Mouse (Mus musculus) retina, embryonic 14.5 days (tissue): ENCODE data around the gene Prn.

Experiments
- DNase-seq: peaks from one replicate; pipeline ENCODE4 v3.0.0-alpha.2; 2015; ENCODE audit warnings: low spot score

The Prn gene

GRCm38 (mm10) chr2:131995742-131996141, 86.0 kb downstream of the Prn start:
- no peak for DNase-seq

- DNase-seq = no peak
These were observed 86.6 kb downstream of the Prn start for GRCm38 (mm10) chr2:131996369-131996768.

GRCm38 (mm10) chr2:131997356-131997755, 87.6 kb downstream of the Prn start:
- DNase-seq = no peak

- DNase-seq = no peak
These were observed 92.1 kb downstream of the Prn start for GRCm38 (mm10) chr2:132001696-132002334.

- DNase-seq = no peak
These were observed 94.2 kb downstream of the Prn start for GRCm38 (mm10) chr2:132003916-132004315.

- DNase-seq = no peak
These were observed 94.9 kb downstream of the Prn start for GRCm38 (mm10) chr2:132004495-132005136.

GRCm38 (mm10) chr2:132005445-132005844, 95.7 kb downstream of the Prn start:
- DNase-seq = no peak
